Mouse (Mus musculus) adrenal gland, adult 8-10 months (tissue): ENCODE measurements at regions not wholly inside any gene's neighbourhood (a gene's known extent, or its start where the extent isn't known, plus 50 kb on each side); places are given as distances from the start of the nearest gene placed in this dataset.

Experiments used
- microRNA-seq, 2 experiments: library from miRNA; unstranded; fragments of <30 nt; microRNA quantifications; one replicate each; pipeline ENCODE4 v1.2.0; 2022

Small RNAs in the stretch of these regions (microRNA-seq; reads per million reads assigned to microRNA genes)
- gene Mir6344: 0 reads per million in 2 experiments
